Mouse (Mus musculus) layer of hippocampus, adult 18-20 months (tissue): Measurements from ENCODE around the gene Gm5936. TPM values are rescaled to one million over a fixed set of nuclear protein-coding genes. Genes with fewer than 3 reads are reported as not detected.
"Not testable (repeated sequence)": the region's sequence is repeated elsewhere in the genome, so short reads cannot be mapped to it uniquely, and the experiment has no call there.

Source experiments
- DNase-seq, 2 experiments: peaks; one replicate each; pipeline ENCODE4 v3.0.0; 2022; ENCODE audit warnings: low spot score in 2 of 2
- long read RNA-seq: library from polyadenylated mRNA; stranded (forward); transcript quantifications from one replicate; pipeline ENCODE4 v2.0.0, GENCODE M21; 2021
- total RNA-seq, 2 experiments: library from RNA; stranded (reverse); gene quantifications; 2 replicates each; pipeline ENCODE4 v1.2.3; 2021

Gene Gm5936
- under 1 TPM; 0.37 to 0.43 TPM for total RNA-seq
- long read RNA-seq = 0 reads

DNA sequence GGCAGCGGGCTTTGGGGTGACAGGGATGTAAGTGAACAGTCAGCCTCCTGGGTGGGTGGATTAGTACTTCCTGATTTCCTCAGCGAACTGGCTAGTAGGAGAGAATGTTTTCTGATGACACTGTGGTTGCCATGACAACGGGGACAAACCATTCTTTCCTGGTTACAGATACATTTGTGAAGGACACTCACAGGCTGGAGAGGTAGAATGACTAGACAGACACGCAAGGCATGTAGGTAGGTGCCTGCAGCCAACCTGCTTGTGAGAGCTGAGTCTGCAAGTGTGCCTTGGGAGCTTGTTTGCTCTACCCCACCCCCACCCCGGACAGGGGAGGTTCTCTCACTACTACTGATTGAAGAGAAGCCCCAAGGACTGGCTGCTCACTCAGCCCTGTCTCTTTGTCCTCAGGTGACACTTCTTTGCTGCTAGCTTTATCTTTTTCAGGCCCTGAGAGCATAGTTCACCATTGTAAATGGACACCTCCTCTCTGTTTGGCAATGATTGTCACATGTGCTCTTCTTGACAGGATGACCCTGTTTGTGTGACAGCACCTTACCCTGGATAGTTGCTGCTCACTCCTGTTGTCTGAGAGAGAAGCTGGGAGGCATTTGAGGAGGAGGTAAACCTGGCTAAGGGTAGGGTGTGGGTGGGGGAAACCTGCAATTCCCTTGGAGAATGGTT is at the start of gene Gm5936:
TSS of gene Gm5936 (plus strand) at position 355 of the 681 bp plus-strand sequence.
- peak; percentile 11 to 79 for DNase-seq

GRCm38 (mm10) chrX:74856104-74856503 is 19.1 kb downstream of the Gm5936 start:
- DNase-seq = not testable (repeated sequence)

DNA sequence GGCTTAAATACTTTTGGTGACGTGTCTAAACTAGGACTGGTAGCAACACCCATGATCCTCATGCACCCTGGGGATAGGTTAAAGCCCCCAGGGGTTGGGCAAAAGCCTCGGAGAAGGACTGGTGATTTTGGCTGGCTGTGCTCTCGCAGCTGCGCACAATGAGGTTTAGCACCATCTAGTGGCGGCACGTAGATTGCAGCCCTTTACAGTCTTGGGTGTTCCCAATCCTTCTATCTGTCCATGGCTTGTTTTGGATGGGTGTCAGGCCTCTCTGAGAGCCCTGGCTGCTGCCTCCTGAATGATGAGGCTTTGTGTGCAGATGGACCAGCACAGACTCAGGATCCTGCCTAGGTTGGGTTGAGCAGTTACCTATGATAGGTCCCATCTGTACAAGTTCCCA is 43.1 kb downstream of the Gm5936 start:
- DNase-seq = peak in 1 of 2 experiments; percentile 57

Other genes starting within 250 kb of the Gm5936 start
- gene Olfr1325, start 244.5 kb upstream of the Gm5936 start, total RNA-seq = not detected
- under 1 TPM in 1 of 2 experiments, not detected in 1; 0.71 TPM for gene Gm5640, start 191.6 kb upstream of the Gm5936 start, total RNA-seq
- gene Gm6890, start 96.3 kb upstream of the Gm5936 start, total RNA-seq = not detected
- gene Gab3, start 248.3 kb downstream of the Gm5936 start, total RNA-seq = 1 to 10 TPM; 1.3 to 2.8 TPM